Mouse (Mus musculus) E14TG2a.4 (cell line): Measurements from ENCODE around the gene Prr15l.

Source experiments
- CTCF ChIP-seq: conservative IDR thresholded peaks from 2 replicates; pipeline ENCODE4 v1.5.1; 2014; ENCODE audit warnings: low read length
- NANOG ChIP-seq: IDR thresholded peaks from 2 replicates; pipeline ENCODE4 v1.6.1; 2014; ENCODE audit warnings: borderline replicate concordance, low read length, mixed read lengths
- POU5F1 ChIP-seq: IDR thresholded peaks from 2 replicates; pipeline ENCODE4 v1.6.1; 2014; ENCODE audit warnings: low read length, borderline replicate concordance

GRCm38 (mm10) chr11:96899449-96900306, 28.2 kb upstream of the Prr15l start:
- TF ChIP-seq CTCF (no peak), NANOG (no peak), POU5F1 (no peak)
